Mouse (Mus musculus): ENCODE data around the gene Tbca. TPM values are rescaled to one million over a fixed set of nuclear protein-coding genes. Genes with fewer than 3 reads are reported as not detected.

Tbca gene
- polyA plus RNA-seq, 1 experiment from 2014 or later: 212 TPM

GRCm38 (mm10) chr13:94870461-94871186 lies 81.9 kb downstream of the Tbca start:
- peaks cover 77% of the 10 kb centered on the region for H3K27me3 ChIP-seq (replicated peaks; ENCODE audit: insufficient read depth, low read length)
- no peak for ATAC-seq
- no peaks in the 10 kb centered on the region for H3K4me1 ChIP-seq (ENCODE audit: insufficient read depth, low read depth, low read length)
- DNase-seq (ENCODE audit: low spot score): no peak
- H3K27ac ChIP-seq (ENCODE audit: low read length): no peak overlapping the region
- H3K4me3 ChIP-seq (ENCODE audit: low read depth, low read length): no peak overlapping the region
- H3K9me3 ChIP-seq (ENCODE audit: low read length): no peaks in the 10 kb centered on the region
- no peaks in the 10 kb centered on the region for H3K36me3 ChIP-seq (ENCODE audit: insufficient read depth, low read length)
- WGBS: 2% methylated on average over 21 of the region's 21 CpGs
- H3K9ac ChIP-seq (replicated peaks; ENCODE audit: low read depth): no peak overlapping the region
- TF ChIP-seq CTCF (IDR thresholded peaks at IDR 0.05) (no peak), EP300 (IDR thresholded peaks at IDR 0.05) (no peak)
- no peak overlapping the region for H3K4me2 ChIP-seq (replicated peaks; ENCODE audit: low read depth, low read length)

GRCm38 (mm10) chr13:94871806-94872320 lies 83.2 kb downstream of the Tbca start:
- Histone ChIP-seq H3K27ac (ENCODE audit: low read length) (no peak overlapping the region), H3K4me3 (ENCODE audit: low read depth, low read length) (no peak overlapping the region), H3K36me3 (ENCODE audit: insufficient read depth, low read length) (no peaks in the 10 kb centered on the region), H3K4me1 (ENCODE audit: insufficient read depth, low read depth, low read length) (no peaks in the 10 kb centered on the region), H3K9me3 (ENCODE audit: low read length) (no peaks in the 10 kb centered on the region), H3K4me2 (replicated peaks; ENCODE audit: low read depth, low read length) (no peak overlapping the region), H3K9ac (replicated peaks; ENCODE audit: low read depth) (no peak overlapping the region), H3K27me3 (replicated peaks; ENCODE audit: insufficient read depth, low read length) (peaks cover 80% of the 10 kb centered on the region)
- no peak for DNase-seq (ENCODE audit: low spot score)
- WGBS: 4% methylated on average over 7 of the region's 7 CpGs
- no peak for TF ChIP-seq EP300 (IDR thresholded peaks at IDR 0.05)
- no peak for TF ChIP-seq CTCF (IDR thresholded peaks at IDR 0.05)
- no peak for ATAC-seq

GRCm38 (mm10) chr13:94872439-94872838 lies 83.7 kb downstream of the Tbca start:
- H3K9ac ChIP-seq (replicated peaks; ENCODE audit: low read depth): no peak overlapping the region
- H3K36me3 ChIP-seq (ENCODE audit: insufficient read depth, low read length): no peaks in the 10 kb centered on the region

GRCm38 (mm10) chr13:94873111-94874038 lies 84.7 kb downstream of the Tbca start:
- no peak overlapping the region for H3K27ac ChIP-seq (ENCODE audit: low read length)
- H3K4me3 ChIP-seq (ENCODE audit: low read depth, low read length): no peak overlapping the region
- ATAC-seq (no peak), DNase-seq (ENCODE audit: low spot score) (no peak)
- no peak overlapping the region for H3K4me2 ChIP-seq (replicated peaks; ENCODE audit: low read depth, low read length)
- H3K36me3 ChIP-seq (ENCODE audit: insufficient read depth, low read length): no peaks in the 10 kb centered on the region
- no peak for TF ChIP-seq CTCF (IDR thresholded peaks at IDR 0.05)
- no peak for TF ChIP-seq EP300 (IDR thresholded peaks at IDR 0.05)
- no peaks in the 10 kb centered on the region for H3K4me1 ChIP-seq (ENCODE audit: insufficient read depth, low read depth, low read length)
- H3K9me3 ChIP-seq (ENCODE audit: low read length): no peaks in the 10 kb centered on the region
- H3K9ac ChIP-seq (replicated peaks; ENCODE audit: low read depth): no peak overlapping the region
- peaks cover 81% of the 10 kb centered on the region for H3K27me3 ChIP-seq (replicated peaks; ENCODE audit: insufficient read depth, low read length)
- WGBS: 1% methylated on average over 54 of the region's 54 CpGs

More at GRCm38 (mm10) chr13:94872439-94872838, 83.7 kb downstream of the Tbca start:
- 1% methylated on average over 19 of the region's 19 CpGs for WGBS
- no peak for ATAC-seq
- no peak overlapping the region for H3K4me3 ChIP-seq (ENCODE audit: low read depth, low read length)
- H3K4me1 ChIP-seq (ENCODE audit: insufficient read depth, low read depth, low read length): no peaks in the 10 kb centered on the region
- no peak overlapping the region for H3K27ac ChIP-seq (ENCODE audit: low read length)
- H3K4me2 ChIP-seq (replicated peaks; ENCODE audit: low read depth, low read length): no peak overlapping the region
- no peak for DNase-seq (ENCODE audit: low spot score)
- peaks cover 80% of the 10 kb centered on the region for H3K27me3 ChIP-seq (replicated peaks; ENCODE audit: insufficient read depth, low read length)
- H3K9me3 ChIP-seq (ENCODE audit: low read length): no peaks in the 10 kb centered on the region
- TF ChIP-seq CTCF (IDR thresholded peaks at IDR 0.05): no peak
- no peak for TF ChIP-seq EP300 (IDR thresholded peaks at IDR 0.05)

GRCm38 (mm10) chr13:94874039-94874425 lies 85.3 kb downstream of the Tbca start:
- no peak overlapping the region for H3K9ac ChIP-seq (replicated peaks; ENCODE audit: low read depth)
- H3K27ac ChIP-seq (ENCODE audit: low read length): no peak overlapping the region
- DNase-seq (ENCODE audit: low spot score): no peak
- H3K4me1 ChIP-seq (ENCODE audit: insufficient read depth, low read depth, low read length): no peaks in the 10 kb centered on the region
- H3K36me3 ChIP-seq (ENCODE audit: insufficient read depth, low read length): no peaks in the 10 kb centered on the region
- ATAC-seq: no peak
- no peak overlapping the region for H3K4me3 ChIP-seq (ENCODE audit: low read depth, low read length)
- H3K4me2 ChIP-seq (replicated peaks; ENCODE audit: low read depth, low read length): no peak overlapping the region
- WGBS: 3% methylated on average over 8 of the region's 8 CpGs
- no peak for TF ChIP-seq CTCF (IDR thresholded peaks at IDR 0.05)
- no peak for TF ChIP-seq EP300 (IDR thresholded peaks at IDR 0.05)
- H3K27me3 ChIP-seq (replicated peaks; ENCODE audit: insufficient read depth, low read length): peaks cover 78% of the 10 kb centered on the region
- H3K9me3 ChIP-seq (ENCODE audit: low read length): no peaks in the 10 kb centered on the region
